Mouse (Mus musculus): ENCODE measurements around the gene Olfr161.
"Not testable (repeated sequence)": the region's sequence is repeated elsewhere in the genome, so short reads cannot be mapped to it uniquely, and the experiment has no call there.

The Olfr161 gene

GRCm38 (mm10) chr16:3590691-3591090 is at the start of gene Olfr161:
TSS of gene Olfr161 (plus strand) at chr16:3591042.
- no peak for DNase-seq (ENCODE audit: low read depth, low spot score)

- no peak for DNase-seq (ENCODE audit: low read depth, low spot score)
Measured at GRCm38 (mm10) chr16:3563553-3563952, 27.3 kb upstream of the Olfr161 start.

- DNase-seq (ENCODE audit: low read depth, low spot score), result not testable (repeated sequence)
Measured at GRCm38 (mm10) chr16:3577658-3578057, 13.2 kb upstream of the Olfr161 start.

- not testable (repeated sequence) for DNase-seq (ENCODE audit: low read depth, low spot score)
Measured at GRCm38 (mm10) chr16:3578227-3578848, 12.5 kb upstream of the Olfr161 start.

GRCm38 (mm10) chr16:3631376-3631775 is 40.5 kb downstream of the Olfr161 start:
- not testable (repeated sequence) for DNase-seq (ENCODE audit: low read depth, low spot score)

GRCm38 (mm10) chr16:3632572-3633361 is 41.9 kb downstream of the Olfr161 start:
- not testable (repeated sequence) for DNase-seq (ENCODE audit: low read depth, low spot score)
